In the genomic region with DNA sequence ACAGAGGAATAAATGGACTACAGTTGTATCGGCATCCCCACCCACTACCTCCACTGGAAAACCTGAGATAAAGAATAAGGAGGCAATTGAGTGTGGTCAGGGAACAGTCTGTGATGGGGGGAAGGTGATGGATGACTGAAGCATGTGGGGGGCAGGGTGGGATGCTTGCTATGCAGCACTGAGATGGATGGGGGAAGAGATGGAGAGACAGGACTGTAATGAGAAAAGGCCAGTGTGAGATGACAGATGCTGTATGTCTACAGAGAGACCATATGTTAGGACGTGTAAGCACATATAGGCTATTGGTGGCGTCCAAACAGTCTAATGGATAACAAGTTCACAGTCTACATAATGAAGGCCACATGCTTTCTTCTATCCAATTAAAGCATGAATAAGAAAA, we compare ENCODE assay signal across 11 mouse cellular contexts.
"Had no signal": no experiment of that assay in that cellular context is flagged by ENCODE, and none has a peak within 500 bp of the region (broad histone marks: within the 10 kb centered on the region; RNA-seq: fewer than 3 reads in every experiment).

No protein-coding gene starts in this region.

- H3K9ac ChIP-seq: limb, embryonic 13.5 days; liver, embryonic 14.5 days; midbrain, embryonic 13.5 days; stomach, embryonic 15.5 days had no signal

- H3K9me3 ChIP-seq: limb, embryonic 13.5 days; midbrain, embryonic 13.5 days; stomach, embryonic 15.5 days had no signal

- ATAC-seq: midbrain, embryonic 13.5 days had no signal

- H3K27me3 ChIP-seq: limb, embryonic 13.5 days; midbrain, embryonic 13.5 days; stomach, embryonic 15.5 days had no signal

- H3K4me2 ChIP-seq: limb, embryonic 13.5 days; midbrain, embryonic 13.5 days; stomach, embryonic 15.5 days had no signal

- H3K36me3 ChIP-seq: limb, embryonic 13.5 days; midbrain, embryonic 13.5 days; stomach, embryonic 15.5 days had no signal

- H3K4me3 ChIP-seq: limb, embryonic 13.5 days; midbrain, embryonic 13.5 days; stomach, embryonic 15.5 days had no signal

- H3K27ac ChIP-seq: kidney, postnatal 0 days; limb, embryonic 13.5 days; liver, embryonic 14.5 days; midbrain, embryonic 13.5 days; stomach, embryonic 15.5 days had no signal

- DNase-seq: kidney, adult 9 months; kidney, postnatal 36 days; lung, adult 18-20 months; retina, postnatal 1 day; right cerebral cortex, postnatal 4 days; spleen, adult 18-20 months had no signal
